Mouse (Mus musculus) spleen, adult 2 months (tissue): Measurements from ENCODE around the gene Sgcd. TPM values are rescaled to one million over a fixed set of nuclear protein-coding genes. Genes with fewer than 3 reads are reported as not detected.

Source experiments
- DNase-seq, 2 experiments: peaks; one replicate each; pipeline versions ENCODE4 v3.0.0 to v3.0.0-alpha.2; 2012 to 2021; ENCODE audit warnings: low spot score in 2 of 2, low read depth in 1 of 2
- H3K27ac ChIP-seq: fragments of 200-500 bp; 2 replicates; pipeline ENCODE4 v1.5.1; 2012; ENCODE audit warnings: low read length, inconsistent platforms; ENCODE audit not compliant: insufficient read depth
- H3K27me3 ChIP-seq: fragments of 200-500 bp; 2 replicates; pipeline ENCODE4 v1.6.1; 2012; ENCODE audit warnings: mild to moderate bottlenecking, moderate library complexity, low read length, inconsistent platforms; ENCODE audit not compliant: control insufficient read depth, insufficient read depth
- H3K36me3 ChIP-seq: fragments of 200-500 bp; 2 replicates; pipeline ENCODE4 v1.6.1; 2012; ENCODE audit warnings: mild to moderate bottlenecking, low read length, inconsistent platforms; ENCODE audit not compliant: control insufficient read depth, insufficient read depth
- H3K4me1 ChIP-seq: fragments of 200-500 bp; 2 replicates; pipeline ENCODE4 v1.6.1; 2011; ENCODE audit warnings: inconsistent platforms; ENCODE audit not compliant: control insufficient read depth, insufficient read depth, insufficient read length
- H3K4me3 ChIP-seq: fragments of 200-500 bp; 2 replicates; pipeline ENCODE4 v1.5.1; 2011; ENCODE audit warnings: mild to moderate bottlenecking, inconsistent platforms; ENCODE audit not compliant: insufficient read depth, insufficient read length; ENCODE audit errors: extremely low read depth
- CTCF ChIP-seq: fragments of 200-500 bp; IDR thresholded peaks from 2 replicates; pipeline ENCODE4 v1.5.1; 2011; ENCODE audit warnings: mild to moderate bottlenecking, inconsistent platforms; ENCODE audit not compliant: insufficient read depth, insufficient read length, insufficient replicate concordance; ENCODE audit errors: extremely low read depth
- POLR2A ChIP-seq: fragments of 200-500 bp; IDR thresholded peaks from 2 replicates; pipeline ENCODE4 v1.6.1; 2011; ENCODE audit warnings: low read depth, low read length, inconsistent platforms
- WGBS: fragments of 180-500 bp; shearing (Covaris S2); methylation state at CpG from one replicate; pipeline ENCODE4 v1.1.7; 2018; 5-methylcytosine and 5-hydroxymethylcytosine counted together
- polyA plus RNA-seq: library from polyadenylated mRNA; depleted of rRNA; stranded (reverse); fragments of >200 nt; gene quantifications from 2 replicates; pipeline ENCODE4 v1.2.3, GENCODE M21; 2012

Gene Sgcd
- polyA plus RNA-seq, 1 experiment: 0.07 TPM

DNA sequence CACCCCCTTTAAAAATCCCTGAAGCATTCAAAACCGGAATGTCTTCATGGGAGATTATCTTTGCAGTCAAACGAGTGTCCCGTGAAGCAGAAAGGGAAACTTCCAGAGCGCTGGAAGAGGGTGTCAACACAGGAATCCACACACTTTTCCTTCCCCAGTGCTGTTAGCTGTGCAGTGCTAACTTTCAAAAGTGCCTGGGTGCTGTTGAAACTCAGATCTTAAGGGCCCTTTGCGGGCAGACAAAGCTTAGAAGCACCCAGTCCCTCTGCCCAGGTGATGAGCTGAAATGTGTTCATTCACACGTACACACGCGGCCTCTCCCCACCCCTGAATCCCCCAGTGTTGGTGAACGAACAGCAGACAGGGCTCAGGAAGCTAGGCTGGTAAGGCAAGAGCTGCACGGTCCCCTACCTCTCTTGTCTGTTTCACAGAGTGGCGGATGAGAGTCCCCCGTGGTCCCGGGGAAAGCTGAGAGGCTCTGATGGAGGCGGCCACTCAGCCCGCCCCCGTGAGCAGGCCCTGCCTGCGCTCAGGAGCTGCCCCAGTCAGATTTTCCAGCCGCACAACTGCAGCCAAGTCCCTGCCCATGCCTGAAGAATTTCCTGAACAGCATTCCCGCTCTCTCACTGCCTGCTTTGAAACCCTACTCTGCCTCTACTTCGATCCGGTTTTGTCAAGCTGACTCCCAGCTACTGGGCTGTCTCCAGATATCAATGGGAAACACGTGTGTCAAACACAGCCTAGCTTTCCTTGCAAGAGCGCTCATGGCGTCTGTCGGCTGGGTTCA is 609.7 kb downstream of the Sgcd start:
- no peak for TF ChIP-seq POLR2A
- TF ChIP-seq CTCF: no peak
- Histone ChIP-seq H3K27me3 (no peaks in the 10 kb centered on the region), H3K36me3 (no peaks in the 10 kb centered on the region), H3K4me3 (no peak overlapping the region), H3K4me1 (no peaks in the 10 kb centered on the region), H3K27ac (no peak overlapping the region)
- no peak for DNase-seq
- WGBS: 21% methylated on average over 25 of the region's 25 CpGs

DNA sequence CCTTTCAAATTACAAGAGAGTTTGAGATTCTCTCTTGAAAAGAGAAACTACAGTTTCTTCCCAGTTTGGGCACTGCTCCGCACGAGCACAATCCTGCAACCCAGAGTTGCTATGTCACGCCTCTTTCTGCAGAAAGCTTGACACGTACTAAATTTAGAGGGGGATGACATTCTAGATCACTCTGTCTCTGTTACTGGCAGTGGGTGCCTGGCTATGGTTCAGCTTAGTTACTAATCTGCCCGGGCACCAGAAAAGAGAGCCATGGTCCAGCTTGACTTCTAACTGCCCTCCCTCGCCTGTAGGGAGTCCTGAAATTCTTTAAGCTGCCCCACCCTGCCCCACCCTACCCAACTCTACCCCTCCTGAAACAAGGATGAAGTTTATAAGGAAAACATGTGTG is 611.3 kb downstream of the Sgcd start:
- TF ChIP-seq POLR2A (no peak), CTCF (no peak)
- whole genome bisulfite sequencing: 76% methylated on average over 6 of the region's 6 CpGs
- Histone ChIP-seq H3K27me3 (no peaks in the 10 kb centered on the region), H3K4me3 (no peak overlapping the region), H3K27ac (no peak overlapping the region), H3K4me1 (no peaks in the 10 kb centered on the region), H3K36me3 (no peaks in the 10 kb centered on the region)
- DNase-seq: no peak

DNA sequence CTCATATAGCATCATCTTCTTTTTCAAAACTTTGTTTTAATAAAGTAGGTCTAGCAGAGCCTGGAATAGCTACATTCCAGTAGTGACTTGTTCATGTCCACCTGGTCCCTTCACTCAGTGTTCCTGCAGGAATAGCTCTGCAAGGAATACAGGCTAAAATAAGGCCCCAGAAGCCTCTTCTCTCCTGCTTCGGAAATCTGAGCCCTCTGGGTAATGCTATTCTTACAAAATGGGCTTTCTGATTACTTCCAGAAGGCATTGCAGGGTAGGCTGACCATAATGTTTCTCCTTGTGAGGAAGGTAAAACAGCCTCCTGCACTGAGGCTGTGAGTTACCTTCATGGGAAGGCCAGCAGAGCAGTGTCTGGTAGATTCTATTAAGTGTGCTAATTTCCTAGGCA is 611.9 kb downstream of the Sgcd start:
- H3K36me3 ChIP-seq: no peaks in the 10 kb centered on the region
- WGBS: 81% methylated on average over 1 of the region's 1 CpGs
- no peak overlapping the region for H3K27ac ChIP-seq
- no peak overlapping the region for H3K4me3 ChIP-seq
- H3K4me1 ChIP-seq: no peaks in the 10 kb centered on the region
- TF ChIP-seq CTCF (no peak), POLR2A (no peak)
- DNase-seq: no peak
- no peaks in the 10 kb centered on the region for H3K27me3 ChIP-seq

DNA sequence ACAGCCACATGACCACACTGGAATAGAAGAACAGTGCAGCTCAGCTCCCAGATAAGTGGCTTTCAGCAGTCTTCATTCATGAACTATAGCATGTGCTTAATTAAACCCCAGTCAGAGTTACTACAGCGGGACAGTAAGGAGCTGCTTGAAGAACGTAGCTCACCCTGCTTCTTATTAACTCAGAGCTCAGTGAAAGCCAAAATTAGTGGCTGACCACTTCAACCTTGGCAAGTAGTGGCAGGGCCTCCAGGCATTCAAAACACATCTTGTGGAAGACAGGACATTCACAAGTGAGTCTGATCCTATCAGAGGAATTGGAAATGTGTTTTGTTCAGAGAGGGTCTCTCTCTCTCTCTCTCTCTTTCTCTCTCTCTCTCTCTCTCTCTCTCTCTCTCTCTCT is 617.2 kb downstream of the Sgcd start:
- H3K4me3 ChIP-seq: no peak overlapping the region
- no peaks in the 10 kb centered on the region for H3K27me3 ChIP-seq
- no peaks in the 10 kb centered on the region for H3K36me3 ChIP-seq
- H3K4me1 ChIP-seq: no peaks in the 10 kb centered on the region
- WGBS: 92% methylated on average over 2 of the region's 2 CpGs
- H3K27ac ChIP-seq: no peak overlapping the region
- TF ChIP-seq POLR2A (no peak), CTCF (no peak)
- no peak for DNase-seq

DNA sequence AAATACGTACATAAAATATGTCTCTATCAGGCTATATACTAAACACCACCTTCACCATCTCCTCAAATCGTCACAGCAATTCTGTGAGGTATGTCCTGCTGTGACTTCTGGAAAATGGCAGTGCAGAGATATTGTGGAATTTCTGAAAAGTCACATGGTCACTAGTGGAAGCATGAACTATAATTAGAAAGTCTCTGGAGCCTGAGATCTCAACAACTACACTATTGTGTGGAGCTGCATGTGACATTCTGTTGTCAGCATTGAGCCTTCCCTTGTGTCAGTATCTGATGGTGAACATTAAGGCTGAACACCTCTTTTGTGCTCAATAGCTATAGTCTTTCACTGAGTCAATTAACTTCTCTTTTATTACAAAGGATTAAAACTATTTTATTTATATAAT is 637.2 kb downstream of the Sgcd start:
- TF ChIP-seq POLR2A: no peak
- no peak for TF ChIP-seq CTCF
- Histone ChIP-seq H3K4me3 (no peak overlapping the region), H3K4me1 (no peaks in the 10 kb centered on the region), H3K36me3 (no peaks in the 10 kb centered on the region), H3K27me3 (no peaks in the 10 kb centered on the region), H3K27ac (no peak overlapping the region)
- whole genome bisulfite sequencing: 86% methylated on average over 2 of the region's 2 CpGs
- no peak for DNase-seq

DNA sequence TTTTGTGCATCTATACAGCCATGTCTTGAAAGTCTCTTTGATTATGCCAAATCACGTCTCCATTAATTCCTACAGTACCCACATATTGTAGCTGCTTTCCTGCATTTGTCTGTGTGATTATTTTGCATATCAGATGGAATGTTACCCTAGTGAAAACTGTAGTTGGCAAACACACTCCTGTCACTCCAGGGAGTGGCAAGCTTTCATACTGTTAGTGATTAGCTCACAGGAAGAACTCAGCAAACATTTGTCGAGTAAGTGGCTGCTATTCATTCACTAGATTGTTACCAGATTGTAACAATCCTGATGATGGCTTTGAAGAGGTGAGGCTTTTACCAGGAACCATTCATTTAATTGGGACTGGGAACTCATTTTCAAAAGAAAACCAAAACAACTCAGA is 645.3 kb downstream of the Sgcd start:
- WGBS: 47% methylated on average over 2 of the region's 2 CpGs
- Histone ChIP-seq H3K4me1 (no peaks in the 10 kb centered on the region), H3K36me3 (no peaks in the 10 kb centered on the region), H3K27ac (no peak overlapping the region), H3K4me3 (no peak overlapping the region), H3K27me3 (no peaks in the 10 kb centered on the region)
- no peak for TF ChIP-seq CTCF
- no peak for TF ChIP-seq POLR2A
- no peak for DNase-seq

DNA sequence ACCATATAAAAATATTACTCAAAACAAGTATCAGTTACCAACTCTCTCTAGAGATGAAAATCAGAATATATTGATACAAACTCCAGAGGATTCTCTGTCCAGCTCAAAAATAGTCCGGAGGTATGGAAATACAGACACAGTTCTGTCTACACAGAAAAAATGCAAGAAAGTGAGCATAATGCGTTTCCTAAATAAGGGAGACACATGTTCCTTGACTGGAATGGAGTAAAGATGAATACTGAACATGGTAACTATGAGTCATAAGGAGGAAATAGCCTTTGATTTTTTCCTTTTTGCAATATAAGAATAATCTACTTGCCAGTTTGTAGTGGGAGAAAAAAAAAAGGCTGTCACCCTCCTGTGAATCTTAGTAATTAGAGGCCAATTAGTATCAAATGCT is 655.1 kb downstream of the Sgcd start:
- 84% methylated on average over 2 of the region's 2 CpGs for WGBS
- H3K27ac ChIP-seq: no peak overlapping the region
- no peak for DNase-seq
- no peaks in the 10 kb centered on the region for H3K27me3 ChIP-seq
- H3K4me3 ChIP-seq: no peak overlapping the region
- H3K36me3 ChIP-seq: no peaks in the 10 kb centered on the region
- H3K4me1 ChIP-seq: no peaks in the 10 kb centered on the region
- TF ChIP-seq POLR2A (no peak), CTCF (no peak)

DNA sequence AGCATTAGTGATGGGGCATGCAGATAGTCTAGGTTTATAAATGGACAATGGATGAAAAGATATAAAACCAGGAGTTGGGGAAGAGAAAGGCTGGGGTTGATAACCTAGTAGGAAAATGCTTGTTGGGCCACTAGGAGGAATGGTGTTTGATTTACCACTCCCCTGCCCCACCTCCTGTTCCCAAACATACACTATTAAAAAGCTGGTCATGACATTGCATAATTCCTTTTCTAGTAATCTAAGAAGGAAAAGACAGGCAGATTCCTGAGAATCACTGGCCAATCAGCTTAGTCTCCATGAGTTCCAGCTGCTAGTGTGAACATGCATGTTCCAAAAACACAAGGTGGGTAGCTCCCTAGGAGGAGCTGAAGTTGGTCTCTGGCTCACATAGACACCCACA is 683.2 kb downstream of the Sgcd start:
- no peak overlapping the region for H3K27ac ChIP-seq
- H3K4me3 ChIP-seq: no peak overlapping the region
- H3K4me1 ChIP-seq: no peaks in the 10 kb centered on the region
- DNase-seq: no peak
- H3K27me3 ChIP-seq: no peaks in the 10 kb centered on the region
- no peaks in the 10 kb centered on the region for H3K36me3 ChIP-seq
- no peak for TF ChIP-seq CTCF
- no peak for TF ChIP-seq POLR2A
